Mouse (Mus musculus): ENCODE results near the gene Fam13a. TPM values are rescaled to one million over a fixed set of nuclear protein-coding genes. Genes with fewer than 3 reads are reported as not detected.

The Fam13a gene
- polyA plus RNA-seq, 1 experiment from 2014 or later = 5.0 TPM

DNA sequence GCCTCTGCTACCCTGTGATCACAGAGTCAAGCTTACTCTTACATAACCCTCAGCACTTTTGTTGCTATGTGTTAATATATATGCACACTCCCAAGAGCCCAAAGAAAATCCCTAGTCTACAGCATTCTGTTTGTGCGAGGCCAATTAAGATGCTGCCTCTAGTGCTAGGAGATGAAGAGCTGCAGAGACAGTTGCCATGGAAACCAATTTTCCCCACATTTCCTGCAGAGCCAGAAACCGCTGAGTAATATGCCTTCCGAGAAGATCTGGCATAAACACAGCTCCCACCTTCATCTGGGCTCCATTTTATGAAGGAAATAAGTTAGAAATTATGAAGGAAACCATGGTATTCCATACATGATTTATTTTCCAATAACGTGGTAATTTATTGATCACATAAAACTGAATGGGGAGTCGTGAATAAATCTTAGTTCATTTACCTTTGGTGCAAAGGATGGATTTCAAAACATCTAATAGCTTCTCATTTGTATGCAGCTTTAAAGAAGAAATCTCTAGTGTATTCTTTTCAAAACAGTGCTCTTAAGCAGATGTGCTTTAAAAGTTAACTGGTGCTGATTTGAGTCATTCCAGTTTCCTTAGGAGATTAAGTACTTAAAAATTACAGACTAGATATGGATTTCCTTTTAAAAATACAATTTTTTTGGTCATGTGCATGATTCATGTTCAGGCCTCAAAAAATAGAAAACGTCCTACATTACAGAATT lies 91.0 kb downstream of the Fam13a start:
- H3K4me3 ChIP-seq (replicated peaks) = no peak overlapping the region
- no peaks in the 10 kb centered on the region for H3K27me3 ChIP-seq
- H3K36me3 ChIP-seq = no peaks in the 10 kb centered on the region
- H3K9me3 ChIP-seq = no peaks in the 10 kb centered on the region
- no peak overlapping the region for H3K4me2 ChIP-seq
- no peak overlapping the region for H3K27ac ChIP-seq
- H3K9ac ChIP-seq (replicated peaks) = no peak overlapping the region
- peak; percentile 52; the same call in 1 of the 2 replicates for ATAC-seq (ENCODE audit: insufficient number of reproducible peaks, insufficient read depth, low FRiP score, low TSS enrichment, low read depth)
- 30% methylated on average over 6 of the region's 6 CpGs for WGBS
- peaks cover 7% of the 10 kb centered on the region for H3K4me1 ChIP-seq (replicated peaks)

DNA sequence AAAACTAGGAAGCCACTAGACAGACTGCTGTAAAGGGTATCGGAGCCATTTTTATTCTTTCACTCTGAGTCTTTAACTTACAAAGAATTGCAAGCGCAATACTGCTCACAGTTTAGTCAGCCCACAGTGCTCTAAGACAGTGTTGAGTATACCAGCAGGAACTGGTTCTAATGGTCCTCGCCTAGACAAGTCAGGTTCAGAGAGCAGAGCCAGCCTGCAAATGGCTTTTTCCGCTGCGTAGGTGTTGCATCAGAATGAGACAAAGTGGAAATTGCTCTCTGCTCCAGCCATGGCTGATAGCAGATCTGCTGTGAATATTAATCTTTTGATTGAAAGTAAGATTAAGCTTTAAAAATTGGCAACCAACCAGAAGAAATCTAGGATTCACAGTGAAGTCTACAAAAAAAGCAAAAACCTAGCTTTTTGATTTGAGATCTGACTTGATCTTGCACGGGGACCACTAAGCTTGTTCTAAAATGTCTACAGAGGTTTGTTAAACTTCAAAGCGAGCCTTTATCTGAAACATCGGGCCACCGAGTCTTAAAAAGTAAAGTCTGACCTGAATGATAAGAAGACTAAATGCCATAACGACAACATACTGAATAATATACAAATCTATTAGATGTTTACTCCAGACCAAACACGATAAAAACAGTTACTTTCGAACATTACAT lies 91.7 kb downstream of the Fam13a start:
- 82% methylated on average over 12 of the region's 12 CpGs for WGBS
- peak; percentile 50; the same call in 1 of the 2 replicates for ATAC-seq (ENCODE audit: insufficient number of reproducible peaks, insufficient read depth, low FRiP score, low TSS enrichment, low read depth)
- Histone ChIP-seq H3K4me2 (no peak overlapping the region), H3K27me3 (no peaks in the 10 kb centered on the region), H3K4me1 (replicated peaks) (peaks cover 7% of the 10 kb centered on the region), H3K27ac (no peak overlapping the region), H3K9me3 (no peaks in the 10 kb centered on the region), H3K4me3 (replicated peaks) (no peak overlapping the region), H3K9ac (replicated peaks) (no peak overlapping the region), H3K36me3 (no peaks in the 10 kb centered on the region)

GRCm38 (mm10) chr6:58931149-58931548 lies 93.2 kb downstream of the Fam13a start:
- no peak overlapping the region for H3K9ac ChIP-seq (replicated peaks)
- no peak overlapping the region for H3K27ac ChIP-seq
- peaks cover 7% of the 10 kb centered on the region; the same call in 1 of the 2 replicates for H3K4me1 ChIP-seq (replicated peaks)
- no peak overlapping the region for H3K4me2 ChIP-seq
- ATAC-seq (ENCODE audit: insufficient number of reproducible peaks, insufficient read depth, low FRiP score, low TSS enrichment, low read depth) = no peak
- no peaks in the 10 kb centered on the region for H3K36me3 ChIP-seq
- H3K27me3 ChIP-seq = no peaks in the 10 kb centered on the region
- no peaks in the 10 kb centered on the region for H3K9me3 ChIP-seq
- 89% methylated on average over 4 of the region's 4 CpGs for WGBS
- H3K4me3 ChIP-seq (replicated peaks) = no peak overlapping the region

DNA sequence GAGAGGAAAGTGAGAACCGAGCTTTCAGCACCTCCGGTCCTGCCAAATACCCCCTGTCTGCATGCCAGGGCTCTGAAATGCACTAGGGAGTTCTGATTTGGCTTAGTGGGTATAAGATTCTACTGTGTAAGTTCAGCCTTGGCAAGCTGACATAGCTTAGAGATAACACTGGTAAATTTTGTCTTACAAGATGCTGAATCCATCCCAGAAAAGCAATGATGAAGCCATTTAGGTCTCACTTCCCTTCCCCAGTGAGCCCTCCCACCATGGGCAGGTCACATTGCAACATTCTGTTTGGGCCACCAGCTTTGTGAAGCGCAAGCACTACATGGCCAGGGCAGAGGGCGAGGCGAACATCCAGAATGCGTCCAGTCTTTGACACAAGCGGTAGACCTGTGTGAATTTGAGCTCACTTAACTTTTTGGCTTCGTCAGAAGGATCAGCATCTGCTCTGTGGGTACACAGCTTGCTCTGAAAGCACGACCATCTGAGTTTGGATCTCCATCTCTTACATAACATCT lies 94.4 kb downstream of the Fam13a start:
- no peak for ATAC-seq (ENCODE audit: insufficient number of reproducible peaks, insufficient read depth, low FRiP score, low TSS enrichment, low read depth)
- Histone ChIP-seq H3K4me1 (replicated peaks) (peaks cover 7% of the 10 kb centered on the region; the same call in 1 of the 2 replicates), H3K9me3 (no peaks in the 10 kb centered on the region), H3K4me3 (replicated peaks) (no peak overlapping the region), H3K27ac (no peak overlapping the region), H3K9ac (replicated peaks) (no peak overlapping the region), H3K27me3 (no peaks in the 10 kb centered on the region), H3K4me2 (no peak overlapping the region), H3K36me3 (no peaks in the 10 kb centered on the region)
- 82% methylated on average over 9 of the region's 9 CpGs for WGBS

DNA sequence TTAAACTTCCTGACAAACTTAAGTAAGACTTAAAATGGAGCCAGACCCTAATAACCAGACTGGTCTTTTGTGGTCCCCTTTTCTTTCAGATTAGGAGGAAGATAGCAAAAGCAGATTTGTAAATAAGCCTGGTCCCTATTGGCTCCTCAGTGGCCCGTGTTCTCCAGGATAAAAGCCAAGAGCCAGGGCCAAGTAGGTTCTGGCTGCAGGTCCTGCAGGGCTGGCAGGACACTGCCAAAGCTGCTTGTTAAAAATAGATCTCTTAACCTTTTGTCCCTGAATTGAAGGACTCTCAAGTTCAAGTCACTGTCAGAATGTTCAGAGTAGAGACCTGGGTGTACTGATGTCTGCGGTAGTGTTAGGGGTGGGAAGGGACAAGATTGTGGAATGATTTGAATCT lies 96.5 kb downstream of the Fam13a start:
- no peak overlapping the region for H3K4me3 ChIP-seq (replicated peaks)
- 84% methylated on average over 2 of the region's 2 CpGs for WGBS

DNA sequence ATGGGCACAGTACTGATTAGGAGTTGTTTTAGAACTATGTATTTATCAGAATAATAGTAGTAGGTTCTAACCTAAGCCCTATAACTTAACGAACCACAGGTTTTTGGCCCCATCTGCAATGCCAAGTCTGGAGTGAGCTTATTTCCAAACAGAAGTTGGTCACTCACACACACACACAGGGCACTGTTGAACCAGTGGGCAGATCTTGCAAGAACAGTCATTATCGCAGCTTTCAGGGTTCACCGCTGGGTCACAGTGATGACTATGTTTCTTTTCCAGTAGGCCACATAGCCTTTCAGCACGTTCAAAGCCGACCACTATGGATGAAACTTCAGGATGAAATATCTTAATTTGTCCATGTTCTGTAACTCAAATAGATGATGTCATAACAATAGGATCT lies 101.8 kb downstream of the Fam13a start:
- no peak overlapping the region for H3K4me2 ChIP-seq
- no peaks in the 10 kb centered on the region for H3K4me1 ChIP-seq (replicated peaks)
- 0 out of 2 replicates have a peak, but pooled peaks cover 3% of the 10 kb centered on the region for H3K36me3 ChIP-seq
- ATAC-seq (ENCODE audit: insufficient number of reproducible peaks, insufficient read depth, low FRiP score, low TSS enrichment, low read depth) = no peak
- no peak overlapping the region for H3K9ac ChIP-seq (replicated peaks)
- H3K27me3 ChIP-seq = no peaks in the 10 kb centered on the region
- no peak overlapping the region for H3K4me3 ChIP-seq (replicated peaks)
- 89% methylated on average over 5 of the region's 5 CpGs for WGBS
- H3K27ac ChIP-seq = no peak overlapping the region
- no peaks in the 10 kb centered on the region for H3K9me3 ChIP-seq

More for the DNA sequence above, 96.5 kb downstream of the Fam13a start:
- H3K9me3 ChIP-seq = no peaks in the 10 kb centered on the region
- ATAC-seq (ENCODE audit: insufficient number of reproducible peaks, insufficient read depth, low FRiP score, low TSS enrichment, low read depth) = no peak
- no peak overlapping the region for H3K27ac ChIP-seq
- H3K4me1 ChIP-seq (replicated peaks) = 0 out of 2 replicates have a peak, but pooled peaks cover 3% of the 10 kb centered on the region
- no peaks in the 10 kb centered on the region for H3K27me3 ChIP-seq
- H3K4me2 ChIP-seq = no peak overlapping the region
- no peaks in the 10 kb centered on the region for H3K36me3 ChIP-seq
- H3K9ac ChIP-seq (replicated peaks) = no peak overlapping the region

GRCm38 (mm10) chr6:58921623-58922022 lies 102.7 kb downstream of the Fam13a start:
- Histone ChIP-seq H3K9ac (replicated peaks) (no peak overlapping the region), H3K36me3 (0 out of 2 replicates have a peak, but pooled peaks cover 3% of the 10 kb centered on the region), H3K27me3 (no peaks in the 10 kb centered on the region), H3K4me3 (replicated peaks) (no peak overlapping the region), H3K9me3 (no peaks in the 10 kb centered on the region), H3K4me2 (no peak overlapping the region), H3K27ac (no peak overlapping the region), H3K4me1 (replicated peaks) (no peaks in the 10 kb centered on the region)
- 47% methylated on average over 3 of the region's 3 CpGs for WGBS
- ATAC-seq (ENCODE audit: insufficient number of reproducible peaks, insufficient read depth, low FRiP score, low TSS enrichment, low read depth) = no peak

- Histone ChIP-seq H3K9ac (replicated peaks) (no peak overlapping the region), H3K4me3 (replicated peaks) (no peak overlapping the region), H3K36me3 (peaks cover 3% of the 10 kb centered on the region; the same call in 1 of the 2 replicates), H3K4me2 (no peak overlapping the region), H3K27me3 (no peaks in the 10 kb centered on the region), H3K4me1 (replicated peaks) (no peaks in the 10 kb centered on the region), H3K9me3 (no peaks in the 10 kb centered on the region), H3K27ac (no peak overlapping the region)
- ATAC-seq (ENCODE audit: insufficient number of reproducible peaks, insufficient read depth, low FRiP score, low TSS enrichment, low read depth) = no peak
- WGBS = 81% methylated on average over 6 of the region's 6 CpGs
Observed at GRCm38 (mm10) chr6:58920735-58921134, 103.6 kb downstream of the Fam13a start.

- no peak overlapping the region for H3K27ac ChIP-seq
- H3K9ac ChIP-seq (replicated peaks) = no peak overlapping the region
- H3K27me3 ChIP-seq = no peaks in the 10 kb centered on the region
- H3K4me1 ChIP-seq (replicated peaks) = no peaks in the 10 kb centered on the region
- H3K4me2 ChIP-seq = no peak overlapping the region
- no peaks in the 10 kb centered on the region for H3K9me3 ChIP-seq
- 88% methylated on average over 5 of the region's 5 CpGs for WGBS
- no peak overlapping the region for H3K4me3 ChIP-seq (replicated peaks)
- no peak for ATAC-seq (ENCODE audit: insufficient number of reproducible peaks, insufficient read depth, low FRiP score, low TSS enrichment, low read depth)
- H3K36me3 ChIP-seq = peaks cover 3% of the 10 kb centered on the region; the same call in 1 of the 2 replicates
Observed at GRCm38 (mm10) chr6:58916498-58916897, 107.9 kb downstream of the Fam13a start.

DNA sequence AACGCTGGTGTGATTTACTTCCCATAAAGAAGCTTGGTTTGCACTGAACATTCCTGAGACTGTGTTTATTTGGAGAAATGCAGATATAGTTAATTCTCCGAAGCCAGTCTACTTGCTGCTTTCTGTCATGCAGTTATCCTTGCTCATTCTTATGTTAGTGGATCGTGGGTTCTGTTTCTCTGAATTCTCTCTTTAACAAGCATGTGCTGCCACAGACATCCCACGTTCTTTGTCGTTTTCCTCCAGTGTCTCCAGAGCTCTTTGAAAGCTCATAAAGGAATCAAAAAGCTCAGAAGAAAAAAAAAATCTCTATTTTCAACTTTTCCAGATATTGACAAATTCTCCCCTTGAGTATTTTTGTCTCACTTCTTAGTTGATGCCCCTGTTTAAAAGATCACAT lies 110.4 kb downstream of the Fam13a start:
- Histone ChIP-seq H3K27me3 (no peaks in the 10 kb centered on the region), H3K9me3 (no peaks in the 10 kb centered on the region), H3K4me3 (replicated peaks) (no peak overlapping the region), H3K9ac (replicated peaks) (no peak overlapping the region), H3K27ac (no peak overlapping the region), H3K4me1 (replicated peaks) (no peaks in the 10 kb centered on the region), H3K36me3 (no peaks in the 10 kb centered on the region; the same call in 1 of the 2 replicates), H3K4me2 (no peak overlapping the region)
- 79% methylated on average over 5 of the region's 5 CpGs for WGBS
- no peak for ATAC-seq (ENCODE audit: insufficient number of reproducible peaks, insufficient read depth, low FRiP score, low TSS enrichment, low read depth)

DNA sequence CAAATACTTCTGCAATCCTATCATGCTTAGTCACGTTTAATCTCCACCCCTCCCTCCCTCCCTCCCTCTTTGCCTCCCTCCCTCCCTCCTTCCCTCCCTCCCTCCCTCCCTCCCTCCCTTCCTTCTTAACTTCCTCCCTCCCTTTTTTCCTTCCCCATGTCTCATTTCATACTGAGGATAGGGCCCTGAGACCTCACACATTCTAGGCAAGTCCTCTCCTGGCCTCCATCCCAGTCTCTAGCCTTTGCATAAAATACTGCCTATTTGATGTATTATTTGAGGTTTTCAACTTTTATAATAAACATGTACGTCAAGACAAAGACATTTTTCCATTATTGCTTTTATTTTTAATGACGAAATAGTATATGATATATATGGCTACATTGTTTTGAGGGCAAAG lies 110.8 kb downstream of the Fam13a start:
- WGBS = 74% methylated on average over 3 of the region's 3 CpGs

More for the DNA sequence above, 110.8 kb downstream of the Fam13a start:
- Histone ChIP-seq H3K4me3 (replicated peaks) (no peak overlapping the region), H3K36me3 (no peaks in the 10 kb centered on the region; the same call in 1 of the 2 replicates), H3K27ac (no peak overlapping the region), H3K9me3 (no peaks in the 10 kb centered on the region), H3K4me2 (no peak overlapping the region), H3K27me3 (no peaks in the 10 kb centered on the region), H3K4me1 (replicated peaks) (no peaks in the 10 kb centered on the region), H3K9ac (replicated peaks) (no peak overlapping the region)
- ATAC-seq (ENCODE audit: insufficient number of reproducible peaks, insufficient read depth, low FRiP score, low TSS enrichment, low read depth) = no peak

Data from limb, embryonic 12.5 days (tissue).